Mouse (Mus musculus) embryo, embryonic 10.5 days (tissue): ENCODE measurements around the gene Gins2.
A peak's percentile ranks its signal among the peaks of the same experiment; 100 is the strongest.

Source experiments
- DNase-seq: peaks from one replicate; pipeline ENCODE4 v3.0.0-alpha.2; 2015; ENCODE audit warnings: low spot score

Gene Gins2

DNA sequence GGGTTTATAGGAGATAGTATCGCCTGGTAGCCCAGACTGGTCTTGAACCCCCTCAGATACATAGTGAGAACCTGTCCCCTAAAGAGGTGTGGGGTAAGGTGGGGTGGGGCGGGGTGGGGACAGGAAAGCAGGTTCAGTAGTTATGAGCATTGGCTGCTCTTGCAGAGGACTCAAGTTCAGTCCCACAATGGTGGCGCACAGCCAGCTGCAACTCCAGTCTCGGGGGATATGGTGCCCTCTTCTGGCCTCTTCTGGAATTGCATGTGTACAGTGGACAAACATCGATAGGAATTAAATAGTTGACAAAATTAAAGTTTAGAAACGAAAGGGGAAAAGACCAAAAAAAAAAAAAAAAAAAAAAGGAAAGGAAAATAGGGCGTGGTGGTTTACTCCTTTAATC is 10.4 kb upstream of the Gins2 start:
- DNase-seq = peak; percentile 73

DNA sequence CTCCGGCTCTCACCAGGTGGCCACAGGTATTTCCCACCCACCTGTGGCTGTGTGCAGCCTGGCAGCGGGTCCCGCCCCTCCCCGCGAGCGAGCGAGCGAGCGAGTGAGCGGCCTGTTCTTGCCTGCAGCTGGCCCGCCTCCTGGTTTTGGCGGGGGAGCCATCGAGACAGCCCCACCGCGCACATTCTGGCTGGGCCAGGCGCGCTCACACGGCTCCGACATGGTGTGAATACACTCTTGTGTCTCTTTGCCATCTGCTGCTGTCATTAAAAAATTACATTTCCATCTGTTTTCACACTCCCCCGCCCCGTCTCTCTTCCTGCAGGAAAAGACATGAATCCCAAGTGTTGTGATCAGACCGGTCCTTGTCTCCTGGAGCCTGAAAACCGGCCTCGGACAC is 9.5 kb upstream of the Gins2 start:
- peak; percentile 47 for DNase-seq

DNA sequence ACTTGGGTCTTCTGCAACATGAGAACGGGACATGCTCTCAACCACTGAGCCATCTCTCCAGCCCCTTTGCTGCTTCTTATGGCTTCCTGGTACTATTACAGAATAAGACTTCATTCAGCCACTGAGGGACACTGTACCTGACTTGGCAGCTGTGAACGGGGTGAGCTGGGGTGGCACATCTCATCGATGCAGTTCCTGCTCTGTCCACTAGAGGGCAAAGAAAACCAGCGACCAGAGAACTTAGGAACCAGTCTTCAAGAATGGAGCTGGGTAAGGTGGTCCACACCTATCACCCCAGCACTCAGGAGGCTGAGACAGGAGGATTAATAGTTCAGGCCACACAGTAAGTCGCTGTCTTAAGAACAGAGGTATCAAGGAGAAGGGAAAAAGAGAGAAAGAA is 6.9 kb upstream of the Gins2 start:
- DNase-seq = peak; percentile 85

GRCm38 (mm10) chr8:120594571-120594970 is 5.5 kb upstream of the Gins2 start:
- DNase-seq = peak; percentile 21

DNA sequence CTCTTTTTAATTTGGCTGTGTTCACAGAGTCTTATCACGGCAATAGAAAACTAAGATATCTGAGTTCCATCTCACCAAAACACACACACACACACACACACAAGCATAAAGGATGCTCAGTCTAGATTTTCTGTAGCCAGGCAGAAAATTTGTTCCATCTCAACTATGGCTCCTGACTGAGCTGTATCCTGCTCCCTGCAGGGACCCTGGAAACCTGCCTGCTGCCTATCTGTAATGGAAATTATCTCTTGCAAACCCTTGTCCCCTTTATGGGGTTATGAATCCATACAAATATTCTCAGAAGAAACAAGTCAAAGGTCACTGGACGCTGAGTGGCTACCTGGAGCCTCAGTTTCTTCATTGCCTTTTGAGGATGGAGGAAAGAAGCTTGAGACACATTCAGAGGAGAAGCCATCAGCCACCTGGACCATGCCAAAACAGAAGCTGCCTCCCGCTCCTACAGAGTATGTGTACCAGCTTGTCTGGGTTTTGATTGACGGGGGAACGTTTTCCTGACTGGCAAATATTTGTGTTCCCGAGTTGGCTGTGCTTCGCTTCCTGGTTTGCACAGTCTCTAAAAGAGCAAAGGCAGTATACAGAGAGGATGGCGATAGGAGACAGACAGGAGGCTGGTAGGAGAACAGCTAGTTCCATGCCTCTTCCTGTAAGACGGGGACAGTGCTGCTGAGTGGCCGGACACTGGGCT is 2.6 kb upstream of the Gins2 start:
- no peak for DNase-seq

DNA sequence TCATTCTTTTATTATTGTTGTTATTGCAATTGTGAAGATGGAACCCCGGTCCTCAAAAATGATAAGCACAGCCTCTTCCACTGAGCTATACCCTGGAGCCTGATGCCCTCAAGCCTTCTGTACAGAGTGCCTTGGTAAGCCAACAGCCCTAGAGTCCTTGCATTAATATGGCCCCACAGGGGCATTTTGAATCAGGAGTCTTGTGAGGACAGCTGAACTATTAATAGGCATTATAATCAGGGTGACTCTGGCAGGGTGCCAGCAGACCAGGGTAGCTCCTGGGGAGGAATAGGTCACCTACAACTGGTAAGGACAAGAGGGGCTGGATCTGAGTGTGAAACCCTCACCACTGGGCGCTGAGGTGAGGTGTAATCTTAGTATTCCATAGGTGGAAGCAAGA is 817 bp upstream of the Gins2 start:
- no peak for DNase-seq

GRCm38 (mm10) chr8:120585521-120585920 is 3.6 kb downstream of the Gins2 start:
- no peak for DNase-seq

DNA sequence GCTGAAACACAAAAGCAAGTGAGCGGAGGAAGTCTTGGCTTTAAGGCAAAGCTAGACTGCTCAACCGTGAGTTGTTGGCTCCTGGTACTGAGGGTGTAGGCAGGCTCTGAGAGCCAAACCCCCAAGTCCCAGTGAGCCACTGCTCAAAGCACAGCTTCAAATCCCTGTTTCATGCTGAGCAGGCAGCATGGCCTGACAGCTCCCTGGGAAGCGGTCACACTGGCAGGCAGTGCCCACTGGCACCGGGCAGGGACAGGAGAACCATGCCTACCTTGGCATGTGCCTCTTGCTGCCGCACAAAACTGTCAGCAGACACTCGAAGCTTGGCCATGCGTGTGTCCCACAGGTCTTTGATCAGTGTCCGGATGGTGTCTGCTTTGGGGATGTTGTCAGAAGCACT is 7.3 kb downstream of the Gins2 start:
- DNase-seq = no peak

DNA sequence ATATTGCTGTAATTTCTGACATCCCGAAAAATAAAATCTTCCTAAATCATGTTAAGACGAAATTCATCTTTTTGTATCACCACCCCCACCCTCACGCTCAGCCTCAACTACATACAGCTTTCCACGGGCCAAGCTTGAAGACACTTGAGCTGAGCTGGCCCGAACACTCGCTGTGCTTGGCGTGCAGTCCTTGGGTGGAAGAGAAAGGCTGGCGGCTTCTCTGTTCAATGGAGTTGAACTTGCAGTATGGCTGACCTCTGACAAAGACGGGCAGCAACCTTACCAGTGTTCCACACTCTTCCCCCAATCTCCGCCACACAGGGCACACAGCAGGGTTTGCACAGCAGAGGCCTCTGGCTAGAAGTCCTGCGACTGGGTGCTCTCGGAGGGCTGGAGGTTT is 7.8 kb downstream of the Gins2 start:
- no peak for DNase-seq

DNA sequence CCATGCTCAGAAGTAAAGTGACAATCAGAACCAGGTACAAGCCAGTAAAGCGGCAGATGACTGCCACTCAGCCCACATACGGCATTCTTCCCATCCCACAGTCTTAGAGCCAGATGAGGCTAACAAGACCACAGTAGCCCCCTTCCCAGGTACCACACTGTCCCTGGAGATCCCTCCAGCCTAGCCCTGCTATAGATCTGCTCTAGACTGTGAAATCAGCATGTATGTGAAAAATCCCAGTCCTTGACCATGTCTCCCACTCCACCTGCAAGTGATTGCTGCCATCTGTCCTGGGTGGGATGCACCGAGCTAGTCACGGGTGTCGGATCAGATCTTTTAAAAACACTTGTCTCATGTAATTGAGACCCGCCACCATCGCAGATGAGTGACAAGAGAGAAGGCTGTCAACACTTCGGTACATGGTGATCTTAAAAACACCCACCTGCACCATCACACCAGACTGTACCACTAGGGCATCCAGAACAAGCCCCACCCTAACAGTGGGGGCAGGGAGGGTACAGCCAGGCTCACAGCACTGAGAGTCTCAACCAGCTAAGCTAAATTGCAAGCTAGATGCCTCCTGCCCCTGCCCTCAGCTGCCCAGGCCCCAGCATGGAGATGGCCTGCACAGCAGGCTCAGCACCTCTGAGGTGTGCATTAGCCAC is 8.6 kb downstream of the Gins2 start:
- no peak for DNase-seq

DNA sequence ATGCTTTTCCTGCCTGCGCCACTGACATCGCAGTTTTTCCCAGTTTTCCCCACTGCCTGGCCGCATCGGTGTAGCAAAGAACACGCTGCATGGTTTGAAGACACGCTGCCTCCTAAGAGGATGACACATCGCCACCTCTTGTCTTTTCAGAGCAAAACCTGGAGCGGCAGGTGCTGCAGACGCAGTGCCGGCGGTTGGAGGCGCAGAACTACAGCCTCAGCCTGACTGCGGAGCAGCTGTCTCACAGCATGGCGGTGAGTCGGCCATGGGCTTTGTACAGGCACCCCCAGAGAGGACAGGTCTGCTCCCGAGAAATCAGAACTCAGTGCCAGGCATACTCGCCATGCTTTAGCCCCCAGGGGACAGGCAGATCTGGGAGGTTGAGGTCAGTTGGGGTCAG is 11.3 kb downstream of the Gins2 start:
- DNase-seq = no peak

DNA sequence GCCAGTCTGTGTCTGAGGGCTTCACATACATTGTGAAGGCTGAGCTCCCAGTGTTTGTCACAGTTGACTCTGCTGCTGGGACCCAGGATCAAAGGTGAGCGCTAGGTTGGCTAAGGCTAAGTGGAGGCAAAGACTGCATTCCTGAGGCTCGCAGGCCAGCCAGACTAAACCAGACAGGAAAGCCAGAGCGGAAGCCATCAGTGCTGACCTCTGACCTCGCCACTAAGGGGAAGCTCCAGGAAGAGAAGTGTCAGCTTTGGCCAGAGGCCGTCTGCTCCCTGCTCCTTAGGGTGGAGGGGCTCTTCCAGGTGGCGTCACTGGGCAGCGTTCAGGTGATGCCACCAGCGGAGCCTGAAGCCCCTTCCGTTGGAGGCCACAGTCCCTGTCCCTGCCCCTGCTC is 13.3 kb downstream of the Gins2 start:
- DNase-seq = peak; percentile 69

DNA sequence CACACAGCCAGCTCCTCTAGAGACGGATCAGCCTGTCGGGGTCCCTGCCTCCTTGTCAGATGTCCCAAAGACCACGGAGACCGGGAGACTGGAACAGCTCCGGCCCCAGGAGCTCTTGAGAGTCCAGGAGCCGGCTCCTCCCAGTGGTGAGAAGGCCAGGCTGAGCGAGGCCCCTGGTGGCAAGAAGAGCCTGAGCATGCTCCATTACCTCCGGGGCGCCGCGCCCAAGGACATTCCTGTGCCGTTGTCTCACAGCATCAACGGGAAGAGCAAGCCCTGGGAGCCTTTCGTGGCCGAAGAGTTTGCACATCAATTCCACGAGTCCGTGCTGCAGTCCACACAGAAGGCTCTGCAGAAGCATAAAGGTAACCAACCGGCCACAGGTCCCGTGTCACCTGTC is 14.2 kb downstream of the Gins2 start:
- no peak for DNase-seq

GRCm38 (mm10) chr8:120573866-120574265 is 15.2 kb downstream of the Gins2 start:
- no peak for DNase-seq

DNA sequence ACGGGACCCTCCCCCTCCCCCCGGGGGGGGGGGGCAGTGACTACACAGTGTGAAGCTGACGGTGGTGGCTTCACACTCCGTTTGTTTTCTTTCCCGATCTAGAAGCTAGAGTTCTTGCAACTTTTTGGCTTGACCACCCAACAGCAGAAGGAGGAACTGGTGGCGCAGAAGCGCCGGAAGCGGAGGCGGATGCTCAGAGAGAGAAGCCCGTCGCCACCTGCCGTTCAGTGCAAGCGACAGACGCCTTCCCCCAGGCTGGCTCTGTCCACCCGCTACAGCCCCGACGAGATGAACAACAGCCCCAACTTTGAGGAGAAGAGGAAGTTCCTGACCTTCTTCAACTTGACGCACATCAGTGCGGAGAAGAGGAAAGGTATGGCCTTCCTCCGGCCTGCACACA is 16.6 kb downstream of the Gins2 start:
- no peak for DNase-seq

- DNase-seq = no peak
Observed at GRCm38 (mm10) chr8:120571561-120571960, 17.5 kb downstream of the Gins2 start.

GRCm38 (mm10) chr8:120569939-120570715 is 19.0 kb downstream of the Gins2 start:
- peak; percentile 86 for DNase-seq

DNA sequence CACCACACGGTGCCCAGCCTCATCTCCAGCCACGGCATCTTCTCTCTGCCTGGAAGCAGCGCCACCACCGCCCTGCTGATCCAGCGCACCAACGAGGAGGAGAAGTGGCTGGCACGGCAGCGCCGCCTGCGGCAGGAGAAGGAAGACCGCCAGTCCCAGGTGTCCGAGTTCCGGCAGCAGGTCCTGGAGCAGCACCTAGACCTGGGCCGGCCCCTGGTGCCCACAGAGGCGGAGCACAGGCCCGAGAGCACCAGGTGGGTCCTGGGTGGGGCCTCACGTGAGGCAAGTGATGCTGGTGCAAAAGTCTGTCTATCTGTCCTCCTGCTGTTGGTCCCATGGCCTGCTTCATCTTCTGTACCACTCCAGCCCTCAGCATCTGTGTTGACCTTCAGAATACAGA is 20.0 kb downstream of the Gins2 start:
- DNase-seq = no peak

GRCm38 (mm10) chr8:120568164-120568798 is 20.8 kb downstream of the Gins2 start:
- DNase-seq = no peak

- no peak for DNase-seq
Observed at GRCm38 (mm10) chr8:120567731-120568130, 21.4 kb downstream of the Gins2 start.

DNA sequence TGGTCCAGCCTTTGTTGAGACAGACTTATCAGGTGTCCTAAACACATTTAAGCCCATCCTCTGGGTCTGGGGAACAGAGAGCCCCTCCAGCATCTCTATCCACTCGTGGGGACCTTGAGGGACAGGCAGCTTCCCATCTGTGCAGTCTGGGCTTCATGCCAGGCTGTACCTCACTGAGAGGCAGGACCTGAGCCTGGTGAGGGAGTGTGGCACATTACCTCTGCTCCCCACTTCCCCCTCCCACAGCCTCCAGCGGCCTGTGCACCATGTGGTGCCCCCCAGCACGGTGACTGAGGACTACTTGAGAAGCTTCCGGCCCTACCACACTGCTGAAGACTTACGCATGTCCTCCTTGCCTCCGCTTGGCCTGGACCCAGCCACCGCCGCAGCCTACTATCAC is 22.4 kb downstream of the Gins2 start:
- DNase-seq = no peak

- DNase-seq = peak; percentile 71
Observed at GRCm38 (mm10) chr8:120565151-120565711, 23.9 kb downstream of the Gins2 start.
